In genomic region chr17:56617628-56618027, GRCm38 (mm10) we compare ENCODE assay signal across 22 mouse cellular contexts. TPM values are rescaled to one million over a fixed set of nuclear protein-coding genes. Genes with fewer than 3 reads are reported as not detected.
"Had no signal": no experiment of that assay in that cellular context is flagged by ENCODE, and none has a peak within 500 bp of the region (broad histone marks: within the 10 kb centered on the region; RNA-seq: fewer than 3 reads in every experiment).

No protein-coding gene starts in this region.

- H3K4me3 ChIP-seq: limb, embryonic 12.5 days; limb, embryonic 15.5 days; midbrain, embryonic 12.5 days; neural tube, embryonic 12.5 days; neural tube, embryonic 15.5 days had no signal

- DNase-seq: kidney, adult 9 months; kidney, postnatal 14 days; kidney, postnatal 4 days; left cerebral cortex, postnatal 4 days; liver, postnatal 0 days; lung, embryonic 14.5 days; right cerebral cortex, adult 18-20 months; right cerebral cortex, postnatal 14 days; spleen, adult 18-20 months; thymus, adult 18-20 months; thymus, postnatal 36 days had no signal

- H3K9me3 ChIP-seq: limb, embryonic 12.5 days; limb, embryonic 15.5 days; midbrain, embryonic 12.5 days; neural tube, embryonic 12.5 days; neural tube, embryonic 15.5 days had no signal

- H3K4me2 ChIP-seq: limb, embryonic 12.5 days; limb, embryonic 15.5 days; liver, embryonic 11.5 days; lung, embryonic 14.5 days; midbrain, embryonic 12.5 days; neural tube, embryonic 12.5 days; neural tube, embryonic 15.5 days had no signal

- H3K27ac ChIP-seq: limb, embryonic 12.5 days; limb, embryonic 15.5 days; liver, embryonic 14.5 days; macrophage; midbrain, embryonic 12.5 days; neural tube, embryonic 12.5 days; neural tube, embryonic 15.5 days had no signal

- H3K9ac ChIP-seq: limb, embryonic 12.5 days; limb, embryonic 15.5 days; liver, embryonic 14.5 days; liver, postnatal 0 days; lung, embryonic 14.5 days; midbrain, embryonic 12.5 days; neural tube, embryonic 12.5 days; neural tube, embryonic 15.5 days had no signal

- ATAC-seq: liver, postnatal 0 days; lung, postnatal 0 days; midbrain, embryonic 16.5 days had no signal

- H3K27me3 ChIP-seq: limb, embryonic 12.5 days; limb, embryonic 15.5 days; midbrain, embryonic 12.5 days; neural tube, embryonic 12.5 days; neural tube, embryonic 15.5 days had no signal

RNA-seq across cellular contexts. Expression of gene Catsperd, which starts 10.3 kb away (rescaled TPM):
- total RNA-seq: megakaryocyte, adult 5-6 weeks had no signal
- polyA plus RNA-seq: macrophage had no signal
